Mouse (Mus musculus) olfactory bulb, adult 2 months (tissue): Measurements from ENCODE around the gene Abcc3.

ENCODE experiments used
- CTCF ChIP-seq: fragments of 200-500 bp; IDR thresholded peaks from 2 replicates; pipeline ENCODE4 v1.5.1; 2012; ENCODE audit warnings: low read depth, mild to moderate bottlenecking, low read length, moderate library complexity; ENCODE audit not compliant: insufficient read depth
- POLR2A ChIP-seq: fragments of 200-500 bp; IDR thresholded peaks from 2 replicates; pipeline ENCODE4 v1.6.1; 2012; ENCODE audit warnings: mild to moderate bottlenecking, low read depth, low read length, moderate library complexity; ENCODE audit not compliant: insufficient read depth

- no peak for TF ChIP-seq CTCF
- TF ChIP-seq POLR2A: no peak
These were observed 13.1 kb downstream of the Abcc3 start for GRCm38 (mm10) chr11:94379736-94380135.
